Comparison of ENCODE assay signal across 10 mouse cellular contexts in genomic region chr16:9255351-9255750, GRCm38 (mm10).
"Had no signal": no experiment of that assay in that cellular context is flagged by ENCODE, and none has a peak within 500 bp of the region (broad histone marks: within the 10 kb centered on the region; RNA-seq: fewer than 3 reads in every experiment).

No protein-coding gene starts in this region.

- DNase-seq: kidney, postnatal 14 days; kidney, postnatal 4 days; liver, embryonic 13.5 days; lung, adult 2 months; lung, postnatal 14 days; lung, postnatal 4 days; midbrain, embryonic 14.5 days; thymus, adult 2 months; thymus, postnatal 14 days; thymus, postnatal 4 days had no signal

- H3K4me3 ChIP-seq: liver, embryonic 13.5 days had no signal

- H3K27ac ChIP-seq: liver, embryonic 13.5 days had no signal
